Mouse (Mus musculus): ENCODE results near the gene Catsperd. TPM values are rescaled to one million over a fixed set of nuclear protein-coding genes. Genes with fewer than 3 reads are reported as not detected.
"Not testable (repeated sequence)": the region's sequence is repeated elsewhere in the genome, so short reads cannot be mapped to it uniquely, and the experiment has no call there.

Catsperd gene
- total RNA-seq, 4 experiments from 2014 or later, result not detected

DNA sequence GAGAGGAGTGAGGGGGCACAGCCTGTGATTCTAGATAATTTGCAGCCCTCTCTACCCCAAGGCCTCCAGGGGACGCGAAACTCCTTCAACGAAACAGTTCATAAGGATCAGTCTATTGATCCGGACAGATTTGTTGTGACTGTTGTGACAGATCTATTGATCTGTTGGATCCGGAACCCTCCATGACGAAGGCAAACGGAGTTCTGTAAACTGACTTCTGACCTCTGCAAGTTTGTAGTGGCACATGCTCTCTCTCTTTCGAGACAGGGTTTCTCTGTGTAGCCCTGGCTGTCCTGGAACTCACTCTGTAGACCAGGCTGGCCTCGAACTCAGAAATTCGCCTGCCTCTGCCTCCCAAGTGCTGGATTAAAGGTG is 15.4 kb upstream of the Catsperd start:
- DNase-seq (ENCODE audit: low spot score in 2 of 2), result not testable (repeated sequence)

DNA sequence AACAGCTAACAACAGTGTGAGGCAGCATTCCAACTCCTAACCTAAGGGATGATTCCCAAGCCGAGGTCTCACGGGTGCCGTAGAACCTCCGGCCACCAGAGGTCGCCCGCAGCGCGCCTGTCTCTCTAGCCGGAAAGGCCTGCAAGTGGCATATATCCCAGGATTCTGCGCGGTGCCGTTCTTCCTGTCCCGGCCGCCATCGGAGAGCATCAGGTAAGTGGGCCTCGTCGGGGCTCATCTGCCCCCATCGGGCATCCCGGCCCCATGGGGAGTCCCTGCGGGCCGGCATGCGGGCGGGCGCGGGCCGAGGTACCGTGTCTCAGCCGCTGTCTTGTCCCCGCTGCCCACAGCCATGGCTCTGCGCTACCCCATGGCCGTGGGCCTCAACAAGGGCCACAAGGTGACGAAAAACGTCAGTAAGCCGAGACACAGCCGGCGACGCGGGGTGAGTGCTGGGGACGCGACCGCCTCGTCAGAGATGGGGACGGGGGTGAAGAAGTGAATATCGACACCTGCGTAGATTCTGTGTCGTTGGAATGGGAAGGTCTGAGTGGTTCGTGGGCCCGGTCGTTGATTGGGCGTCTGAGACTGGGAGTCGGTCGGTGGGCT is 14.6 kb upstream of the Catsperd start, which contains the start of gene Rpl36:
TSS of gene Rpl36 (plus strand) at position 181 of the 609 bp plus-strand sequence.
- DNase-seq (ENCODE audit: low spot score in 2 of 2), result peak; percentile 89 to 93

GRCm38 (mm10) chr17:56613893-56614292 is 14.1 kb upstream of the Catsperd start:
- DNase-seq (ENCODE audit: low spot score in 2 of 2), result not testable (repeated sequence)

DNA sequence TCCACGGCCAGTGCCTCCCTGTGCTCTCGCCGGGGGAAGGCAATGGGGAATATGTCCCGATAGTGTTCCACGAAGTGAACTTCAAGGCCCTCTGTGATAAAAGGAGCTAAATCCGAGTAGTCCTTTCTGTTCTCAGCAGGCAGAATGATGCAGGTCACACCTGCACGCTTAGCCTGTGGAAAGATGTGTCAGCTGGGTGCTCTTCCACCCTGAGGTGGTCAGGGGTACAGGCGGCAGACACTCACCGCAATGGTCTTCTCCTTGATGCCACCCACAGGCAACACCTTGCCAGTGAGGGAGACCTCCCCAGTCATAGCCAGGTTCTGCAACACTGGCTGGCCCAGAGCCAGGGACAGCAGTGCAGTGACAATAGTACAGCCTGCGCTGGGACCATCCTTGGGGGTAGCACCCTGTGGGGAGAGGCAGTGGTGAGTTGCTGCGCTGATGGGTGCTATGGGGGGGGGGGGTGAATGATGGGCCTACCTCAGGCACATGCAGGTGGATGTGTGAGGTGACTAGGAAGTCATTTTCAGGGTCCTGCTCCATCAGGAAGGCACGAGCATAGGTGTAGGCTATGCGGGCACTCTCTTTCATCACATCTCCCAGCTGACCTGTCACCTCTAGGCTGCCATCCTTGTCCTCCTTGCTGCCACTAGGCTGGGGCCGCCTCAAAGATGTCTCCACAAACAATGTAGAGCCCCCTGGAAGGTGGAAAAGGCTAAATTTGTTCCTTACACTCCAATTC is 13.4 kb upstream of the Catsperd start:
- no peak for DNase-seq (ENCODE audit: low spot score in 2 of 2)

DNA sequence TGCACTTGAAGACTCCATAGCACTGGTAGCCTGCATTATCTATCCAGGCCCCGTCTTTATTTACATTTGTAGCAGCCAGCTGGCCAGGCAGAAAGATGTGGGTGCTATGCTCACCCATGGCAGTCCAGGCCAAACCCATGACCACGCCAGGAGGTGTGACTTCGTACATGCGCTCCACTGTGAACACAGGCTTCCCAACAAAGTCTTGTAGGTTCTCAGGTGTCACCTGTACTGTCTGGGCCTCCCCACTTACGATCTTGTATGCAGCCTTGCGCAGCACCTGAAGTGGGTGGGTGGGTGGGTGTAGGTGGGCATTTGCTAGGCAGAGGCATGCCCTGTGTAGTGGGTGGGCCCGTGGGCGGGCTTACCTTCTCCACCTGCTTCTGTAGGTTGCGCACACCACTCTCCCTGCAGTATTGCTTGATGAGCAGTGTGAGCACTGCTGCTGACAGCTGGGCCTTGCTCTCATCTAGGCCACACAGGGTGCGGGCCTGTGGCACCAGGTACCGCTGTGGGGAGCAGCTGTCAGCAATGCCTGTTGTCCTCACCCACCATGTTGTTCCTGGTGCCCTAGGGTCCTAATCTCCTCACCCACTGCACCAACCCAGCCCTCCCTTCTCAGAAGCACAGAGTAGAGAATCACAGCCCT is 12.7 kb upstream of the Catsperd start:
- DNase-seq (ENCODE audit: low spot score in 2 of 2), result no peak

DNA sequence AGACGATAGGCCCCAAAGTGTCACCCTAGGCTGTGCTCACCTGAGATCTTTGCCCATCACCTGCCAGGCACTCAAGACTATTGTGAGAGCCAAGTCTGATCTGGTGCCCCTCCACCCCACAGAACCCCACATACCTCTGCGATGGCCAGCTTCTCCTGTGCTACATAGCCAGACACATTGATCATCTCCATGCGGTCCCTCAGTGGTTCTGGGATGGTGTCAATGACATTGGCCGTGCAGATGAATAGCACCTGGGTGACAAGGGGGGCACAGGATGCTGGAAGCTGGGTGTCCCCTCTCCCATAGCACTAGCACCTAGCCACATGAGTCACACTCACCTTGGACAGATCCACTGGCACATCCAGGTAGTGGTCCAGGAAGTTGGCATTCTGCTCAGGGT is 12.2 kb upstream of the Catsperd start:
- DNase-seq (ENCODE audit: low spot score in 2 of 2), result no peak

DNA sequence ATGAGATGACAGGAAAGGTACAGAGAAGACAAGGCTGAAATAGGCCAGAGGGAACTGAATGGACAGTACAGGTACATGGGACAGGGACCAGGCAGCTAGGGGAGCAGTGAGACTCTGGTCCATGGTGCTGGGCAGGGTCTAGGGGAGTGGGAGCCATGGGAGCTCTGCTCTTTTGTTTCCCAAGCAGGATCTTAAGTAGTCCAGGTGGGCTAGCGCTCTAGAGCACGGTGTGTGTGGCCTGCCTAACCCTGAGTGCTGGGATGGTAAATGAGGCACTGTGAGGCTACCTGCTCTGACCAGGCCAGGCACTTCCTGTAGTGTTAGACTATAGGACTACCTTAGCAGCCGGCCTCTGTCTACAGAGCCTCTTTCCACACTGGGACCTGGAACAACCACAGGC is 11.2 kb upstream of the Catsperd start:
- DNase-seq (ENCODE audit: low spot score in 2 of 2), result no peak

DNA sequence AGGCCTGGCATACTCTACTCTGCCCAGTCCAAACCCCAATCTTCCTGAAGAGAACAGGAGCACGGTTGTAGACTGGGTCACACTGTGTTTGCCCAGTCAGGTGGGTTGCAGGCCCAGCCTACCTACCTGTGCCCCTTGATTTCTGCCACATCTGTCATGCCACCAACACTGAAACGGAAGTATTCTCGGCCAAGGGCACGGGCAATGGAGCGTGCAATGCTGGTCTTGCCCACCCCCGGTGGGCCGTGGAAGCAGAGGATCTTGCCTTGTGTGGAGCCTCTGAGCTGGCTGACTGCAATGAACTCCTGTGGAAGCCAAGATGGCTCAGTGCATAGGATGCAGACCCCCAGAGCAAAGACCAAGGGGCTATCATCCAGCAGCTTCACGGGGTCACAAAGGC is 10.3 kb upstream of the Catsperd start:
- no peak for DNase-seq (ENCODE audit: low spot score in 2 of 2)

DNA sequence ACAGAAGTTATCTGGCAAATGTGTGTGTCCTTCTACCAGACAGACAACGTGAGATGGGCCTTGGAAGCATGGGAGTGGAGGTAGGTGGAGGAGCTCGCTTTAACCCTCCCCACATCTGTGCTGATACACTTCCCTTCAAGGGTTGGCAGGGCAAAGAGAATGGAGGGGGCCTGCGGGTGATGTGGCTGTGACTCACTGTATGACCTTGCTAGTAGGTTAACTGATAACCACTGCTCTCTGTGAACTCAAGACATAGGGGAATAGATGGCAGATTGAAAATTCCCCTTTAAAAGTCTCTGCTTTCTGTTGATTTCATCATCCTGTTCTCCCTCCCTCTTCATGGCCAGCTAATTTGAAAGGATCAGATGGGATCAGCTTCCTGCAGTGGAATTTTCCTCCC is 2.4 kb upstream of the Catsperd start:
- DNase-seq (ENCODE audit: low spot score in 2 of 2), result no peak

- DNase-seq (ENCODE audit: low spot score in 2 of 2), result no peak
Observed at GRCm38 (mm10) chr17:56626260-56626659, 1.7 kb upstream of the Catsperd start.

DNA sequence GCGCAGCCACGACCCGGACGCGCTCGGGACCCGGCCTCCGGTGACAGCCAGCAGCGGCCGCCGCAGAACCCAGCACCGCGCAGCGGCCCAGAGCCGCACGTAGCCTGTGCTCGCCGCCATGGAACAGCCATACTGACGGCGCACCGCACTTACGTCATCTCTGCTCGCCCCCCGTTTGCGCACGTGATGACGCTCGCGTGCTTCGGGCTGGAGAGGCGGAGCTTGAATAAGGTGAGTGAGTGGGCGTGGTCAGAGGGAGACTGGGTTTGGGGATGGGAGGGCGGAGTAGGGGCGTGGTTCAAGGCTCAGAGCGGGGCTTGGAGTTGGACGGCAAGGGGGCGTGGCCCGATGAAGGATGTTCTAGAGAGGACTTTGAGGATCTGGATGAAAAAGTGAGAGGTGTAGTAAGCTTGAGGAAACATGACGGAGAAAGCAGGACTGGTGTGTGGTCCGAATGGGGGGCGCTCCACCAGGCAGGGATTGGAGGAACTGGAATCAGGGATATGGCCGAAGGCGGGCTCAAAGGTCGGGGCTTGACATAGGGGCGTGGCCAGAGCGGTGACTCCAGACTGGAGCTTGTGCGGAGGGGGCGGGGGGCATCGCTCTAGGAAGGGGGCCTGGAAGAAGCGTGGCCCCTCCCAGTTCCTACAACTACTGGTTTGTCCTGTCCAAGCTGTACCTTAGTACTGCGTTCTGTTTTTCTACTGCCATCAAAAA is 1.0 kb upstream of the Catsperd start, which contains the start of gene Lonp1:
TSS of gene Lonp1 (minus strand) at position 134 of the 717 bp plus-strand sequence.
- DNase-seq (ENCODE audit: low spot score in 2 of 2), result peak; percentile 90 to 91

- DNase-seq (ENCODE audit: low spot score in 2 of 2), result not testable (repeated sequence)
Observed at GRCm38 (mm10) chr17:56629800-56630781, 2.1 kb downstream of the Catsperd start.

GRCm38 (mm10) chr17:56631807-56632206 is 3.9 kb downstream of the Catsperd start:
- DNase-seq (ENCODE audit: low spot score in 2 of 2), result no peak

- no peak for DNase-seq (ENCODE audit: low spot score in 2 of 2)
Observed at GRCm38 (mm10) chr17:56634023-56634422, 6.1 kb downstream of the Catsperd start.

DNA sequence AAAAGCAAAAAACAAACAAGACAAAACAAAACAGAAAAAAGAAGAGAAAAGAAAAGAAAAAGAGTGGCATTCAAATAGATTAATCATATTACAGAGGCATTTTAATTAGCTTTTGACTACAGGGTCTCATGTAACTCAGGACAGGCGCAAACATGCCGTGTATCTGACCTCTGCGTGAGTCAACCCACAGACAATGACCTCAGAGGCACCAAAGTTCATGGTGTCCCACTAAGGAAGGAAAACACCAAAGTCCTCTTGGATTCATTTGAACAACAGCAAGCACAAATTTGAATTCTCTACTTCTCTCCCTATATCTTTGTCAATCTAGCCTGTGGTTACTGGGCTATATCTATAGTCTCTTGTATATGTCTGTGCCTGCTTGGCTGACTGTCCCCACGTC is 15.3 kb downstream of the Catsperd start:
- no peak for DNase-seq (ENCODE audit: low spot score in 2 of 2)

DNA sequence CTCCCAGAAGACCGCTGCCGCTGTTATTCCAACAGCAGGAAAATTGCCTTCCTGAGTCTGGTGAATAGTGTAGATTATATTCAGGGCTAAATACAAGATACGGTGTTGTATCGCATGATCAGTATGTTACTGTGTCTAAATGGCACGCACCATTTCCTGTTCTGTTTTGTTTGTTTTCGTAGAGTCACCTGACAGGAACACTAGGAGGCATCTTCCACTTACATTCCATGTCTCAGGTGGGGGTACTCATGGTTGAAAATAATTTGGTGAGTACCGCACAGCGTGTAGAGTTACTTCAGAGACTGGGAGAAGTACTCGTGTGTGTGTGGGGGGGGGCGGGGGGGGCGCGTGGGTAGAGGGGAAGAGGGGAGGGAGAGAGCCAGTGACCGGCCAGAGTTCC is 19.6 kb downstream of the Catsperd start:
- DNase-seq (ENCODE audit: low spot score in 2 of 2), result no peak

- no peak for DNase-seq (ENCODE audit: low spot score in 2 of 2)
Observed at GRCm38 (mm10) chr17:56651801-56652200, 23.9 kb downstream of the Catsperd start.

GRCm38 (mm10) chr17:56654771-56655170 is 26.8 kb downstream of the Catsperd start:
- DNase-seq (ENCODE audit: low spot score in 2 of 2), result no peak

DNA sequence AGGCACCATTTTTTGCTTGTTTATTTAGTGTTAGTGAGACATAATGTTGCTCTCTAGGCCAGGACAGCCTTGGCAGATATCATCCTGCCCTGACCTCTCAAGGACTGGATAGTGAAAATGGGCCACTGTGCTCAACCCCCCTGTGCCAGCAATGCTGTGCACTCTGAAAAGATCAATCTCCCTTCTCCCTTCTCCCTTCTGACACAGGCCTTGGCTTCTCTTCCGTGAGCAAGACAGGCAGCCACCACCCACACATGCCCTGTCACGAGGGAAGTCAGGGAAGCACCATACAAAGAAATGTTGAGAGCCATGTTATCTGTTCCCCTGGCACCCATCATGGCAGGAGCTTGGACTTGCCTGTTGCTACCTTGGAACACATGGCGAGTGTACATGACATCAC is 27.4 kb downstream of the Catsperd start:
- no peak for DNase-seq (ENCODE audit: low spot score in 2 of 2)

DNA sequence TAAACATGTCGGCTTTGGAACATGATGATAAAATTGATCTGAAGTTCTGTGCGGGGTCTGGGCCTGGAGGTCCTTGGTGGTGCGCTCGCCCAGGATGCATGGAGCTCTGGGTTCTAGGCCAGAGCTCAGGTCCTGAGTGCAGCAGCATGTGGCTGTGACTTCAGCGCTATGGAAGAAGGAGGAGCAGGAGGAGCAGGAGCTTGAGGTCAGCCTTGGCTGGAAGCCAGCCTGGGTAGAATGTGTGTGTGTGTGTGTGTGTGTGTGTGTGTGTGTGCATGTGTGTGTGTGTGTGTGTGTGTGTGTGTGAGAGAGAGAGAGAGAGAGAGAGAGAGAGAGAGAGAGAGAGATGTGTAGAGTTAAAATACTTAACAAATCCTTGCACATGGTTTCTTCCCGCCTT is 28.2 kb downstream of the Catsperd start:
- no peak for DNase-seq (ENCODE audit: low spot score in 2 of 2)

DNA sequence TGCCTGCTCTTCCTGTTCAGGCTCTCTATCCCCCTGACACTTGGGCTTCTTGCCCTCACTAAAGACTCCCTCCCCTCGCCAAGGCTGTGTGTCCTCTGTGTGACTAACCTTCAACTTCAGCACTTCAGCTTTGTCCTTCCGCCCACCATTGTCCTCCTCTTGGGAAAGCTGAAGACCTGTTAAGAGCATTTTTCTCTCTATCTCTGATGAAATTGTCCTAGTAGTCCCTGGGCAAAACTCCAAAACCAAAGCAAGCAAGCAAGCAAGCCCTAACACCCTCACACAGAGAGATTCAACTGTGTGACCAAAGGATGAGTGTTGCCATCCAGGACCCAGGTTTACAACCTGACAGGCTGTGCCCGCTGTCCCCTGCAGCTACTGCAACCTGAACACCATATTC is 35.7 kb downstream of the Catsperd start:
- DNase-seq (ENCODE audit: low spot score in 2 of 2), result no peak
